Mouse (Mus musculus): ENCODE results near the gene Esrrg. TPM values are rescaled to one million over a fixed set of nuclear protein-coding genes. Genes with fewer than 3 reads are reported as not detected.

The Esrrg gene
- 3.0 and 5.0 TPM in 2 replicates for polyA plus RNA-seq (2012; rRNA removed)

GRCm38 (mm10) chr1:187608261-187608921, at the start of gene Esrrg:
Gene Esrrg (plus strand): TSS chr1:187608791.

GRCm38 (mm10) chr1:188261903-188262682, 653.5 kb downstream of the Esrrg start, which contains the start of gene Ush2a:
Gene Ush2a (plus strand): TSS chr1:188262023.

Measured in stomach, adult 2 months (tissue).